Mouse (Mus musculus) brown adipose tissue, adult 24 weeks (tissue): ENCODE data around the gene Map3k20. TPM values are rescaled to one million over a fixed set of nuclear protein-coding genes. Genes with fewer than 3 reads are reported as not detected.

Experiments
- H3K27ac ChIP-seq: fragments of 200-500 bp; replicated peaks from 2 replicates; pipeline ENCODE4 v1.5.1; 2012; ENCODE audit warnings: low read depth, mild to moderate bottlenecking, low read length
- H3K4me1 ChIP-seq: fragments of 200-500 bp; 2 replicates; pipeline ENCODE4 v1.6.1; 2012; ENCODE audit warnings: low read length, mixed read lengths; ENCODE audit not compliant: control insufficient read depth, insufficient read depth, insufficient read length
- H3K4me3 ChIP-seq: fragments of 200-500 bp; 2 replicates; pipeline ENCODE4 v1.5.1; 2012; ENCODE audit warnings: low read depth, mild to moderate bottlenecking, low read length, moderate library complexity; ENCODE audit not compliant: insufficient read depth
- polyA plus RNA-seq: library from polyadenylated mRNA; stranded (reverse); fragments of >200 nt; gene quantifications from 2 replicates; pipeline ENCODE4 v1.2.4, GENCODE M21; 2012; ENCODE audit not compliant: missing spikeins, insufficient read depth, insufficient read length

Map3k20 gene
- polyA plus RNA-seq, 1 experiment, result 24.8 TPM

- H3K27ac ChIP-seq, result no peak overlapping the region
- no peak overlapping the region for H3K4me3 ChIP-seq
- H3K4me1 ChIP-seq, result no peaks in the 10 kb centered on the region; the same call in 1 of the 2 replicates
These were observed 115.9 kb downstream of the Map3k20 start for GRCm38 (mm10) chr2:72401290-72401689.

- H3K27ac ChIP-seq, result no peak overlapping the region
- H3K4me3 ChIP-seq, result no peak overlapping the region
- H3K4me1 ChIP-seq, result no peaks in the 10 kb centered on the region
These were observed 120.5 kb downstream of the Map3k20 start for GRCm38 (mm10) chr2:72405621-72406555.

GRCm38 (mm10) chr2:72406701-72407100 is 121.3 kb downstream of the Map3k20 start:
- Histone ChIP-seq H3K4me1 (no peaks in the 10 kb centered on the region), H3K4me3 (no peak overlapping the region), H3K27ac (no peak overlapping the region)

GRCm38 (mm10) chr2:72407341-72408092 is 122.1 kb downstream of the Map3k20 start:
- no peaks in the 10 kb centered on the region for H3K4me1 ChIP-seq
- H3K27ac ChIP-seq, result no peak overlapping the region
- no peak overlapping the region for H3K4me3 ChIP-seq

- H3K4me1 ChIP-seq, result no peaks in the 10 kb centered on the region
These were observed 124.5 kb downstream of the Map3k20 start for GRCm38 (mm10) chr2:72409968-72410367.

GRCm38 (mm10) chr2:72412266-72412665 is 126.8 kb downstream of the Map3k20 start:
- no peak overlapping the region for H3K4me3 ChIP-seq
- H3K27ac ChIP-seq, result no peak overlapping the region
- no peaks in the 10 kb centered on the region for H3K4me1 ChIP-seq

More at GRCm38 (mm10) chr2:72409968-72410367, 124.5 kb downstream of the Map3k20 start:
- no peak overlapping the region for H3K27ac ChIP-seq
- no peak overlapping the region for H3K4me3 ChIP-seq

GRCm38 (mm10) chr2:72415416-72415815 is 130.0 kb downstream of the Map3k20 start:
- H3K4me3 ChIP-seq, result no peak overlapping the region
- H3K4me1 ChIP-seq, result no peaks in the 10 kb centered on the region
- H3K27ac ChIP-seq, result no peak overlapping the region

GRCm38 (mm10) chr2:72416095-72417080 is 131.0 kb downstream of the Map3k20 start:
- Histone ChIP-seq H3K4me1 (no peaks in the 10 kb centered on the region), H3K4me3 (no peak overlapping the region), H3K27ac (no peak overlapping the region)

- Histone ChIP-seq H3K27ac (no peak overlapping the region), H3K4me3 (no peak overlapping the region), H3K4me1 (no peaks in the 10 kb centered on the region)
These were observed 135.1 kb downstream of the Map3k20 start for GRCm38 (mm10) chr2:72420561-72420960.

- Histone ChIP-seq H3K4me3 (no peak overlapping the region), H3K4me1 (no peaks in the 10 kb centered on the region), H3K27ac (no peak overlapping the region)
These were observed 139.2 kb downstream of the Map3k20 start for GRCm38 (mm10) chr2:72424656-72425055.

GRCm38 (mm10) chr2:72426776-72427175 is 141.3 kb downstream of the Map3k20 start:
- Histone ChIP-seq H3K4me1 (no peaks in the 10 kb centered on the region), H3K4me3 (no peak overlapping the region), H3K27ac (no peak overlapping the region)

- no peak overlapping the region for H3K4me3 ChIP-seq
- no peak overlapping the region for H3K27ac ChIP-seq
- H3K4me1 ChIP-seq, result no peaks in the 10 kb centered on the region
These were observed 141.9 kb downstream of the Map3k20 start for GRCm38 (mm10) chr2:72427288-72427687.

GRCm38 (mm10) chr2:72438941-72439533 is 153.6 kb downstream of the Map3k20 start:
- H3K4me1 ChIP-seq, result no peaks in the 10 kb centered on the region
- no peak overlapping the region for H3K4me3 ChIP-seq
- H3K27ac ChIP-seq, result no peak overlapping the region

- Histone ChIP-seq H3K27ac (no peak overlapping the region), H3K4me1 (no peaks in the 10 kb centered on the region), H3K4me3 (no peak overlapping the region)
These were observed 155.6 kb downstream of the Map3k20 start for GRCm38 (mm10) chr2:72441010-72441409.
